Mouse (Mus musculus) MEL (cell line): ENCODE measurements around the gene Tpbgl.
A peak's percentile ranks its signal among the peaks of the same experiment; 100 is the strongest.

ENCODE experiments used
- CTCF ChIP-seq, 3 experiments: IDR thresholded peaks in 2 of 3; conservative IDR thresholded peaks in 1 of 3; 2 replicates each; pipeline ENCODE4 v1.5.1; 2011 to 2012; ENCODE audit warnings: low read length in 3 of 3, low read depth in 2 of 3, mild to moderate bottlenecking in 2 of 3, improper control_type of control experiment in 1 of 3, inconsistent platforms in 1 of 3, mixed read lengths in 1 of 3, moderate library complexity in 1 of 3; ENCODE audit not compliant: control insufficient read depth in 1 of 3, insufficient read depth in 1 of 3, poor library complexity in 1 of 3, severe bottlenecking in 1 of 3
- JUND ChIP-seq: IDR thresholded peaks from 2 replicates; pipeline ENCODE4 v1.6.1; 2011; ENCODE audit warnings: low read depth, mild to moderate bottlenecking, improper control_type of control experiment, low read length
- MXI1 ChIP-seq: IDR thresholded peaks from 2 replicates; pipeline ENCODE4 v1.6.1; 2011; ENCODE audit warnings: mild to moderate bottlenecking, low read depth, low read length, improper control_type of control experiment
- POLR2A ChIP-seq, 2 experiments: IDR thresholded peaks; 2 replicates each; pipeline ENCODE4 v1.6.1; 2011 to 2012; ENCODE audit warnings: low read length in 2 of 2, mild to moderate bottlenecking in 2 of 2, control low read depth in 1 of 2, improper control_type of control experiment in 1 of 2, low read depth in 1 of 2, moderate library complexity in 1 of 2; ENCODE audit not compliant: control insufficient read depth in 1 of 2, insufficient read depth in 1 of 2, poor library complexity in 1 of 2
- ZNF384 ChIP-seq: IDR thresholded peaks from 2 replicates; pipeline ENCODE4 v1.6.1; 2012; ENCODE audit warnings: low read depth, mild to moderate bottlenecking, inconsistent platforms, low read length, improper control_type of control experiment

DNA sequence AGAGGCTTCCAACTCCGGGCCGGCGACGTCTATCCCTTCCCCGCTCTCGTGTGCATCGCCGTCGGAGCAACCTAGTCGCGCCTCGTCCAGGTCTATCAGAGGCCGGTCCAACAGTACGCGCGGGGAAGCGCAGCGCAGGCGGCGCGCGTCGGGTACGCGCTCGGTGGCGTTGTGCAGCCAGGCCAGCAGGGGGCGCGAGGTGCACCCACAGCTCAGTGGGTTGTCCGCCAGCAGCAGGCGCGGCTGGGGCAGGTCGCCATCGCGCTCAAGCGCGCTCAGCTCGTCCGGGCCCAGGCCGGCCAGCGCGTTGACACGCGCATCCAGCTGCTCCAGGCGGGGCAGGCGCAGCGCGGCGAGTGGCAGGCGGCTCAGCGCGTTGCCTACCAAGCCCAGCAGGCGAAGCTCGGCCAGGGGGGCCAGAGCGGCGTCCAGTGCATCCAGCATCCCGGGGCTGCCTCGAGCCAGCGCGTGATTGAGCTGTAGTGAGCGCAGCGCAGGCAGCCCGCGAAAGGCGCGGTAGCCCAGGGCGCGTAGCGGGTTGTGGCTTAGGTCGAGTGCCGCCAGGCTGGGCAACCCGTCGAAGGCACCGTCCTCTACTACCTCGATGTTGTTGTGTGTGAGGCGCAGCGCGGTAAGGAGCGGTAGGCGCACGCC lies 1.1 kb downstream of the Tpbgl start:
- TF ChIP-seq JUND: no peak
- TF ChIP-seq CTCF (IDR thresholded peaks at IDR 0.05 in 2 of 3, conservative IDR thresholded peaks at IDR 0.05 in 1 of 3; ENCODE audit: control insufficient read depth in 1 of 3, insufficient read depth in 1 of 3, low read depth in 2 of 3, low read length in 3 of 3, poor library complexity in 1 of 3, severe bottlenecking in 1 of 3): peak in 1 of 3 experiments; percentile 31; a peak in 3 of 6 replicates
- no peak for TF ChIP-seq MXI1
- TF ChIP-seq ZNF384: no peak
- TF ChIP-seq POLR2A (IDR thresholded peaks at IDR 0.05; ENCODE audit: control insufficient read depth in 1 of 2, insufficient read depth in 1 of 2, low read depth in 1 of 2, low read length in 2 of 2, poor library complexity in 1 of 2): no peak
